Mouse (Mus musculus): Measurements from ENCODE around the gene Olfr1239. TPM values are rescaled to one million over a fixed set of nuclear protein-coding genes. Genes with fewer than 3 reads are reported as not detected.

Gene Olfr1239
- not detected in 2 replicates for polyA plus RNA-seq (2012; rRNA removed)

- no peak for DNase-seq (ENCODE audit: extremely low spot score in 1 of 2, low spot score in 1 of 2)
These were observed at the start of gene Olfr1239 for GRCm38 (mm10) chr2:89420307-89420706. TSS of gene Olfr1239 (minus strand) at chr2:89420407.

GRCm38 (mm10) chr2:89442900-89443299, 22.7 kb upstream of the Olfr1239 start, which contains the start of gene Olfr1240:
TSS of gene Olfr1240 (minus strand) at chr2:89443000.
- DNase-seq (ENCODE audit: extremely low spot score in 1 of 2, low spot score in 1 of 2) = no peak

- no peak for DNase-seq (ENCODE audit: extremely low spot score in 1 of 2, low spot score in 1 of 2)
These were observed 5.7 kb downstream of the Olfr1239 start for GRCm38 (mm10) chr2:89414557-89414956.

GRCm38 (mm10) chr2:89409576-89409975, 10.6 kb downstream of the Olfr1239 start, which contains the start of gene Olfr1238:
TSS of gene Olfr1238 (minus strand) at chr2:89409676.
- DNase-seq (ENCODE audit: extremely low spot score in 1 of 2, low spot score in 1 of 2) = no peak

GRCm38 (mm10) chr2:89400882-89401281, 19.3 kb downstream of the Olfr1239 start:
- no peak for DNase-seq (ENCODE audit: extremely low spot score in 1 of 2, low spot score in 1 of 2)

Other genes with a start within 250 kb of the Olfr1239 start
- not detected in 2 replicates for gene Olfr1225, start 245.7 kb downstream of the Olfr1239 start, polyA plus RNA-seq (2012; rRNA removed)
- 0.02 TPM in 1 of 2 replicates, not detected in the other for gene Olfr1226, start 220.4 kb downstream of the Olfr1239 start, polyA plus RNA-seq (2012; rRNA removed)
- 0.12 TPM in 1 of 2 replicates, not detected in the other for gene Olfr1228, start 166.3 kb downstream of the Olfr1239 start, polyA plus RNA-seq (2012; rRNA removed)
- not detected in 2 replicates for gene Olfr1229, start 132.4 kb downstream of the Olfr1239 start, polyA plus RNA-seq (2012; rRNA removed)
- not detected in 2 replicates for gene Olfr1230, start 123.1 kb downstream of the Olfr1239 start, polyA plus RNA-seq (2012; rRNA removed)
- gene Olfr1231, start 113.3 kb downstream of the Olfr1239 start, polyA plus RNA-seq (2012; rRNA removed) = not detected in 2 replicates
- not detected in 2 replicates for gene Olfr1232, start 90.7 kb downstream of the Olfr1239 start, polyA plus RNA-seq (2012; rRNA removed)
- gene Olfr1233, start 78.0 kb downstream of the Olfr1239 start, polyA plus RNA-seq (2012; rRNA removed) = not detected in 2 replicates
- gene Olfr1234, start 55.5 kb downstream of the Olfr1239 start, polyA plus RNA-seq (2012; rRNA removed) = not detected in 2 replicates
- not detected in 2 replicates for gene Olfr1238, start 10.7 kb downstream of the Olfr1239 start, polyA plus RNA-seq (2012; rRNA removed)
- 0.06 TPM in 1 of 2 replicates, not detected in the other for gene Olfr1240, start 22.6 kb upstream of the Olfr1239 start, polyA plus RNA-seq (2012; rRNA removed)
- not detected in 2 replicates for gene Olfr1241, start 66.7 kb upstream of the Olfr1239 start, polyA plus RNA-seq (2012; rRNA removed)
- not detected in 2 replicates for gene Olfr1242, start 77.9 kb upstream of the Olfr1239 start, polyA plus RNA-seq (2012; rRNA removed)
- not detected in 2 replicates for gene Olfr1243, start 111.1 kb upstream of the Olfr1239 start, polyA plus RNA-seq (2012; rRNA removed)
- not detected in 2 replicates for gene Olfr1245, start 158.0 kb upstream of the Olfr1239 start, polyA plus RNA-seq (2012; rRNA removed)
- gene Olfr1246, start 172.8 kb upstream of the Olfr1239 start, polyA plus RNA-seq (2012; rRNA removed) = not detected in 2 replicates
- 0.04 TPM in 1 of 2 replicates, not detected in the other for gene Olfr1247, start 193.7 kb upstream of the Olfr1239 start, polyA plus RNA-seq (2012; rRNA removed)
- gene Olfr1248, start 197.8 kb upstream of the Olfr1239 start, polyA plus RNA-seq (2012; rRNA removed) = not detected in 2 replicates
- not detected in 2 replicates for gene Olfr1249, start 214.6 kb upstream of the Olfr1239 start, polyA plus RNA-seq (2012; rRNA removed)
- gene Olfr1250, start 241.1 kb upstream of the Olfr1239 start, polyA plus RNA-seq (2012; rRNA removed) = not detected in 2 replicates

Measured in frontal cortex, adult 2 months (tissue).